Mouse (Mus musculus): ENCODE measurements around the gene Upf1.

GRCm38 (mm10) chr8:70359411-70359810 is 6.3 kb upstream of the Upf1 start:
- TF ChIP-seq POLR2A (IDR thresholded peaks at IDR 0.05; ENCODE audit: borderline replicate concordance, control insufficient read depth, low read depth, low read length), result no peak
- no peak for TF ChIP-seq CTCF (IDR thresholded peaks at IDR 0.05; ENCODE audit: control insufficient read depth, insufficient read depth, low read length)
